Mouse (Mus musculus) T-cell, adult 2 months (primary cell): ENCODE data around the gene Olfr393.

Experiments used
- DNase-seq: peaks from one replicate; pipeline ENCODE4 v3.0.0; 2022; ENCODE audit warnings: low spot score

Olfr393 gene

DNA sequence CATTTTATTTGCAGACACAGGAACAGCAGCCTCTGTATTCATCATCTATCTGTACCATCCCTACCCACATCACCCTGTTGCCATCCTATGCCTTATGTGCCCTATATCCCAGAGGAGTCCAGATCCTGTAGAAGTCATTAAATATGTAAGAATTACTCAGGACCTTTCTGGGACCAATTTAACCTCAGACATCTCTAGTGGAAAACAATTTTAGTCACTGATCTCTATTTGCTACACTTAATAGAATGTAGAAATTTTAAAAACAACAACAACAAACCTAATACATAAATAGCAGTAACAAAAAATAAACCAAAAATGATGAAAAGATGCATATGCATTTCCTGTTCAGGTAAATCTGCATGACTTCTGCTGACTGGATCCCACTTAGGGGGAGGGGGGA lies at the start of gene Olfr393:
Gene Olfr393, minus strand, starts transcription at position 101 of the 400 bp plus-strand sequence.
- DNase-seq: no peak

DNA sequence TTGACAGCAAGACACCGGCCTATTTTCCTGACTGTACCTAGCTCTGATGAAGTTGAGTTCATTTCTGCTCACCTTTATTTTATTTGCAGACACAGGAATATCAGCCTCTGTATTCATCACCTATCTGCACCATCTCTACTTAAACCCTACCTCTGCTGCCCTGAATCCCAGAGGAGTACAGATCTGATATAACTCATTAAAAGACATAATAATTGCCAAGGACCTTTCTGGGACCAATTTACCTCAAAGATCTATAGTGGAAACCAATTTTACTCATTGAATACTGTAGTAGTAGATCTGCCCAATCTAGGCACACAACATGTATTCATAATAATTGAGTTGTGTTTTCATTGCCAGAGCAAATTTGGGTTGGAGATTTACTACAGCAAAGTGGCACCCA lies 39.4 kb upstream of the Olfr393 start, which contains the start of gene Olfr394:
Gene Olfr394, minus strand, starts transcription at position 101 of the 400 bp plus-strand sequence.
- no peak for DNase-seq

DNA sequence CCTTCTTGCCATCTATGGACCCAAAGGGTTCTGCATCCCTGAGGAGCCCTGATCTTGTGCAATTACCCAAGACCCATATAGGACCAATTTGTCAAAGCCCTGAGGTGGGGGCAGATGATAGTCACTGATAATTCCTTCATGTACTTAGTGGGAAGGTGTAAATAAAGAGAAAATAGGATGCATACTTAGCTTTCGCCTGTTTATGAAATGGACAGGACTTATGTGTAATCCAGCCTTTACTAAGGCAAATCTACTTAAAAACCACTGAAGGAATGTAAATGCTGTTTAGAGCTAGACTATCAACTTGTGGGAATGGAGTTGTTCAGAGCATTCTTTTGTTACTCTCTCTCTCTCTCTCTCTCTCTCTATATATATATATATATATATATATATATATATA lies 34.3 kb downstream of the Olfr393 start, which contains the start of gene Olfr392:
Gene Olfr392, minus strand, starts transcription at position 101 of the 400 bp plus-strand sequence.
- no peak for DNase-seq

DNA sequence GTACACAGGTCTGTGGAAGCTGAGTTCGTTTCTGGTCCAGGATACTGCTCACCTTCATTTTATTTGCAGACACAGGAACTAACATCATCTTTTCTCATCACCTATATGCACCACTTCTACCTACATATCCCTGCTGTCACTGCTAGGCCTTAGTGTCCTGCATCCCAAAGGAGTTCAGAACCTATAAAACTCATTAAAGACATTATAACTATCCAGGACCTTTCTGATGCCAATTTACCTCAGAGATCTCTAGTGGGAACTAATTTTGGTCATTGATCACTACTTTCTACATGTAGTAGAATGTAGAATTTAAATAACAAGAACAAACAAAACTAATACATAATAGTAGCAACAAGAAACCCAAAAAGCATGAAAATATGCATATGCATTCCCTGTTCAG lies 48.3 kb downstream of the Olfr393 start, which contains the start of gene Olfr391-ps:
Gene Olfr391-ps, minus strand, starts transcription at position 101 of the 400 bp plus-strand sequence.
- DNase-seq: no peak
